Mouse (Mus musculus) cerebellum, postnatal 36 days (tissue): ENCODE measurements around the gene Fam24b.

Experiments
- DNase-seq, 2 experiments: peaks; one replicate each; pipeline ENCODE4 v3.0.0; 2021 to 2022; ENCODE audit warnings: mixed read lengths in 2 of 2

The Fam24b gene

DNA sequence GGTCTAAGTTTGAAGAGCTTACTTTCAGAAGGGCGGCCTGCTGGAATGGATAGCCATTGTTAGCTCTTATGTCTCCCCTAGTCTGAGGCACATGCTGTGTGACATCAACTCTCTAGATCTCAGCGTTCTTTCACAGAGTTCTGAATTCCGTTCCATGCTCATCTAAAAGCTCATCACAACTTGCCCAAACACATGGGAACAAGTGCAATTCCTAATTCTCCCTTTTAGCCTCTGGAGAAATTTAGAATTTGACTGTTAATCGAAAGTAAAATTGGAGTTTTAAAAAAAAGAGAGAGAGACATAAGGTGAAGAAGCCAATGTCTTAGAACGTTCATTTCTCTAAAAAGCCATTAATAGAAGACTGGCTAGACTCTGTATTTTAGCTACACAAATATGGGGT lies at the start of gene Fam24b:
Fam24b (minus strand) TSS at position 101 of the 400 bp plus-strand sequence.
- no peak for DNase-seq

DNA sequence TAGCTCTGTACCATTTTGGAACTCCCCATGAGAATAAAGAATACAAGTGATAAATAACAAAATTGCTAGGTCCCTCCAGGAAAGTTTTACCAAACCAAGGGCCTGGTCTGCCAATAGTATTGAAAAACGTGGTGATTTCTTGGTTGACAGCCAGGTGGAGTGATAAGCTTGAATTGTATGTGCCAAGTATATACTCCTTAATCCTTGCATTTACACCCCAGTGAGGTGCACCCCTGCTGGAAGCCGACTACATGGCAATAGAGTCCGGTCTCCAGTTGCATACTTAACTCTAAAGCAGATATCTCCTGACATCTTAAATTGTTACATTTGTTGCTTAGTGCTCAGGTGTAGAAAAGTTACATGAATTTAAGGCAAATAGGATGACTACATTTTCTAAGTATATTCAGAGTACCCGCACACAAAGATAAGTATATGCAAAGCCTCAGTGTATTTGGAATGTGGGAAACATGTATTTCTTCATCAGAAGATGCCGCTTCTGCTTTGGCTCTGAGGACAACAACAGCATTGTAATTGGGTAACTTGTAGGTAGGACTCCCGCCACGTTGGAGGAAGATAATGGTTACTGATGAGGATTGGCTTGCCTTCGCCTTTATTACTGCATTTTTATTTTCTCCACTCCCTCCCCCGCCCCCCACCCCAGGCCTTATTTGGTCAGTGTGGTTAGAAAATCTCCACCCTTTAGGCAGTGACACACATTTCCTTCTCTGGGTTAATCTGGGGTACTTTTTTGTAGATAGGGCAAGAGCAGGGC lies 42.8 kb upstream of the Fam24b start:
- no peak for DNase-seq

DNA sequence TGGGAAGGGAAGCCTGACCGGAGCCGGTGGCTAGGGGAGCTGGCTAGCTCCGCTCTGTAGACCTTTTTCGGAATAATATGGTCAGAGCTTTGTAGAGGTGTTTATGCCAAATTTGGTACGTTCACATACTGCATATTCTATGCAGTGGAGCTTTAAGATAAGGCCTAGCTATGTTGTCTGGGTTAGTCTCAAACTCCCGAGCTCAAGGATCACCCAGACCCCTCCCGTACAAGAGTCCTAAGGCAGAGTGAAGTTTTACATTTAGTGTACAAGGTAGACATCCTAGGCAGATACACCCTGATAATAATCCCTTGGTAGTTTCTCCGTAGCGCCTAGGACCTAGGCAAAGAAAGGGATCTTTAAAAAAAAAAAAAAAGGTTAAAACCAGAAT lies 42.1 kb upstream of the Fam24b start:
- no peak for DNase-seq

DNA sequence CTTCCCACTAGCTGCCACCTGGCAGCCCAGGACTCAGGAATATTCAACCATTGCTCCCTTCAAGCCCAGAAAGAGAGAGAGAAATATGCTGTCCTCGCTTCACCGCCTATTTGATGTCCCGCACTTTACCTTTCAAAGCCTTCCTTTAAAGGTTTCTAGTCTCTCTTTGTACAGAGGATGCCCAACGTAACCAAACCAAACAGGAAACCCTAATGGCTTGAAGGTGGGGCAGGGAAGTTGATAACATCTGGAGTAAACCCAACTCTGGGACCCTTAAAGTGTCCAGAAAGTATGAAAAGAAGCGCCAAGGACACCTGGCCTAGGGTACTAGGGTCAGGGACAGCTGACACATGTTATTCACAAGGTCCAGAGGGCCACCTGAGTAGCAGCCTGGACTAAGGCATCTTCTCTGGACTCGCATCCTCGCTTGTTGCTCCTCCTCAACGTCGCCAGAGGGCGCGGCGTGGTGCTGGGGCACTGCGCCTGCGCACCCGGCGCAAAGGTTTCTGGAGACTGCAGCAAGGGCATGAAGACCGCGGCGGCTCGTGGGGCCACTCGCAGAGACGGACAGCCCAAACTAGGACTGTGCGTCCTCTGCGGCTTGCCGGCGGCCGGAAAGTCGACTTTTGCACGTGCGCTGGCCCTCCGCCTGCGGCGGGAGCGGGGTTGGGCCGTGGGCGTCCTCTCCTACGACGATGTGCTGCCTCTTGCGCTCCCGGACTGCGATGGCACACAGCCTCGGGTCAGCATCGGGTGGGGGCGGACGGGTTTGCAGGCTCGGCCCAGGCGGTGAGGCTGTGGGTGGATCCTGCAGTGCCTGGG lies 41.5 kb upstream of the Fam24b start, which contains the start of gene Pstk:
Pstk (plus strand) TSS at position 494 of the 822 bp plus-strand sequence.
- DNase-seq, result peak; percentile 92 to 94

DNA sequence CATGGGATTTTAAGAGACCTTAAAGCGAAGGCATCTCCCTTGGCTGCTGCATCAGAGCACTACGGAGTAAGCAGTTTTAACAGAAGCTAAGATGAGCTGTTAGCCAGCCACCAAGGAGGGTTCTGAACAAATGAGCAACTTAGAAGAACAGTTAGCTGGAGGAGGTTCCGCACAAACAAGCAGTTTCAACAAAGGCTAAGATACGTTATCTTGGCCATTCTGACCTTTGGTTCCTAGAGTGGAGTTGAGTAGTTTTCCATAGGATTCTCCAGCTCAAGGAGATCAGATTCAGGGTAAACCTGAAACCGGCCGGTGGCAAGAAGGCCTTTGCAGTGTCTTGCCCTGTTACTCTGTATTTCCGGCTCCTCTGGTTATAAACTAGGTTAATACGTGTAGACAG lies 34.8 kb upstream of the Fam24b start:
- DNase-seq, result no peak

DNA sequence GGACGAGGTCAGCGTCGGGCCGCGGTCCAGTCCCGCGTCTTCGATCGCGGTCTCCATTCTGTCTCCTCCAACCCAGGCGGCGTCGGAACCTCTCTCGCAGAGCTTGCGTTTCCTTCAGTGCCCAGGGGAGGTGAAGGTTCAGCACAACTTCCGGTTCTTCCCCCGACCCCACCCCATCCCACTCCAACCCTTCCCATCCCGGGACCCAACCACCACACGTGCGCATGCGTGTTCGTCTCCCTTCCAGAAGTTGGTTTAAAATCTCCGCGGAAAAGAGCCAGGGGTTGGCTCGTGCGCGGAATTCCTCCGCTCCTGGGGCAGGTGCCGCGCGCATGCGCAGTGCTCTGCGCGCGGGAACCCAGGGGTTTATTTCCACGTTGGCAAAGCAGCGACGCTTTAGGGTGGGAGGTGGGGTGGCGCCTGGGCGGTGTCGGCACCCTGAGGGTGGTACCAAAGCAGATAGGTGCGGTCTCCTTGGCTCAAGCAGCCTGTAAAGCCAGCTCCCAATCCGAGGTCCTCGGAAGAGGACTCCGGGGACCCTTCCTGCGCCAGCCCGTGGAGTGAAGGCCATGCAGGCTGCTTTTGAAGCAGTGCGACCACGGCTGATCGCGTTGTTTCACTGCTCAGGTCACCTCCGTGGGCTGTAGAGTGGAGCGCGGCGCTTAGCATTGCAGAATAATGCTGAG lies 33.4 kb upstream of the Fam24b start, which contains the start of gene 2310057M21Rik:
2310057M21Rik (minus strand) TSS at position 145 of the 686 bp plus-strand sequence.
- peak; percentile 94 to 95 for DNase-seq

DNA sequence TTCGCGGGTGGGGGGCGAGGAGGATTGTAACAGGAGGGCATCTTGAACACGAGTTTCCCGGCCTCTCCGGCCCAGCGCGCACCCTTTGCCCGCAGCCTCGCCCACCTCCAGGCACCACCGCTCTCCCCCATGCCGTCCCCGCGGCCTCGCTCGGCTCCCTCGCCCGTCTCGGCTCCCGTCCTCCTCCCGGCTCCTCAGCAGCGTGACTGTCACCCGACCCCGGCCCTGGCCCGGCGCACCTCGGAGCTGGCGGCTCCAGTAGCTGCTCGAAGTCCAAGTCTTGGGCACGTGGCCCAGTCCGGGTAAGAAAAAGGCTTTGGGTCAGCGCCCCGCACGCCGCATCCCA lies 32.9 kb upstream of the Fam24b start:
- no peak for DNase-seq

DNA sequence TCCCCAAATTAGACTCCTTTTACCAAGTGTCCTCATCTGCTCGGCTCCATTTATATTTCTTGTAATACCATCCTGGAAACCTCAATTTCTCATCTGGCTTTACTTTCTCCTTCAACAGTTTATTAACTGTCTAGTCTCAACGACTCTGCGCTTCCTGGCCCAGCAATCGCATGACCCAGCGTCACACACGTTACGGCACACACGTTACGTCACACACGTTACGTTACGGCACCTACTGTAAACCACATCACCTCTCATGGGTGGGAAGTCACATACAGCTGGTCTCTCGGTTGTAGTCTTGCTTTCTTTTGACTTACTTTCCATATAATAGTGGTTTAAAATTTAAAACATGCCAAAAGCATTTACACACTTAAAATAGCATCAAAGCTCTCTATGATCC lies 26.8 kb upstream of the Fam24b start:
- no peak for DNase-seq

DNA sequence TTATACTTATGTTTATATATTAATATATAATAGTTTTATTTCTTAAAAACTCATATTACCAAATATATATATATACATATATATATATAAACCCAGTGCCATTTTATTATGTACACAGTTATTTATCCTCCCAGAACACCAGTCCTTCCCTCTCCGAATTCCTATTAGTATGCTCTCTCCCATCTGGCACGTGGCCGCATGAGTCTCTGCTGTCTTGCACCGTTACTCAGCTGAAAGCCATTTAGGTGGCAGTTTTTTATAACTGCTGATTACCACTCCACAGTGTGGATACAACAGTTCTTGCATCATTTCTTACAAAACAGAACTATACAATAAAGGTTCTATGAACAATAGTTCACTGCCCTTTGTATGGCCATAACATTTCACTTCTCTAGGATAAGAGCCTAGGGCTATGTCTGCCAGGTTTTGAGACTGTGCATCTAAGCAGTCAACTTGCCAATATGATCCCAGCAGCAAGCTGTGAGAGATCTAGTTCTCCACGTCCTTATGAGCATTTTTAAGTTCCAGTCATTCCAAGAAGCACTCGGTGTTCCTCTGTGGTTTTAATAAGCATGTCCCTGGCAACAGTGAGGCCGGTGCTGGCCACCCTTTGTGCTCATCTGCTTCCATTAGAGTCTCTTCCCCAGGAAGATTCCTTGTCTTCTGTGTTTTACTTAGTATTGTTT lies 16.7 kb upstream of the Fam24b start:
- peak in 1 of 2 experiments; percentile 18 for DNase-seq

DNA sequence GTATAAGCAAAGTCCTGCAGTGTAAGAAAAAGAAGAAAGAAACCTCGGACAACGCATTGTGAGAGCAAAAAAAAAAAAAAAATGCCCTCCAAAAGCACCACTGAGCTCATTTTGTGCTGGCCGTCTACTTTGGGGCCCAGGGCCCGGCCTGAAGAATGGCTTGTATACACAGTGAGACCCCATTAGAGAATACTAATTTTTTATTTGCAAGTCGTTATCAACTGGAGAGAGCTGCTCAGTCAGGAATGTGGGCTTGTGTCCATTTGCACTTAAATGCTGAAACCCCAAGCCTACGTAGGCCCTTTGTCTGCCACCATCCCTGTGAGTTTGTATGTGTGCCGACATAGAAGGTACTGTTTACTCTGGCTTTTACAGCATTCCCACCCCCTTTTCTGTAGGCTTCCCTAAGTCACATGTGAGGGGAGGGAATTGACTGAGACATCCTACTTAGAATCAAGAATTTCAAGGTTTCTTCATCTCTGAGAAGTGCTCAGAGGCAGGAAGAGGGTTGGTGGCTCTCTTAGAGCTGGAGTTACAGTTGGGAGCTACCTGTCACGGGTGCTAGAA lies 8.3 kb upstream of the Fam24b start:
- no peak for DNase-seq

DNA sequence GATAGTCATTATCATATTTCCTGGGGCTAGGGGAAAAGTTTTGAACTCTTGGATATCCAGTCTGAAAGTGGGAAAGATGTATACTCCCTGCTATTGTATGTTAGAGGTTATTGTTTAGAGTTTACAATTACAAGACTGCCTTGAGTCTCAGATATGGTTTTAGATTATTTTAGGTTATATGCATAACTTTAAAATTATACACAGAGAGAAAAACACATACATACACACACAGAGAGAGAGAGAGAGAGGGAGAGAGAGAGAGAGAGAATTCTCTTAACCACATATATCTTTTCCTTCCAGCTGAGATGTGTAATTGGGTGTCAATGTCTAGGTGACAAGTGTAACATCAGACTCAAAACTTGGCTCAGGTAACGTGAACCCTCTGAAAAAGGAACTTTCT lies 4.2 kb upstream of the Fam24b start, which contains the start of gene Fam24a:
Fam24a (plus strand) TSS at position 301 of the 400 bp plus-strand sequence.
- DNase-seq, result no peak

DNA sequence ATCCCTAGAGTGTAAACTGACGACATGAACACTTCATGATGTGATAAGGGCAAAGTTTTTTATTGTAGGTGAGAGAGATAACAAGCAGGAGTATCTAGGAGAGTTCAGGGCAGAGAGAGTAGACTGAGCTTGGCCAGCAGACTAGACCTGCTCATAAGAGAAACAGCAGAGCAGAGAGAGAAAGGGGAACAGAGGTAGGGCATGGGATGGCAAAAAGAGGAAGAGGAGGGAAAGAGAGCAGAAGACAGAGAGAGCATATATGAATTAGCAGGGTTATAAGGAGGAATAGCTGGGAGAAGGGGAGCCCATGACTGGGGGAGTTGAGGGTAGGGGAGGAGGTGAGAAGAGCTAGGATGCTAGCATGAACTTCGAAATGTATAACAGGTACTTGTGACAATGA lies 2.4 kb upstream of the Fam24b start:
- no peak for DNase-seq

DNA sequence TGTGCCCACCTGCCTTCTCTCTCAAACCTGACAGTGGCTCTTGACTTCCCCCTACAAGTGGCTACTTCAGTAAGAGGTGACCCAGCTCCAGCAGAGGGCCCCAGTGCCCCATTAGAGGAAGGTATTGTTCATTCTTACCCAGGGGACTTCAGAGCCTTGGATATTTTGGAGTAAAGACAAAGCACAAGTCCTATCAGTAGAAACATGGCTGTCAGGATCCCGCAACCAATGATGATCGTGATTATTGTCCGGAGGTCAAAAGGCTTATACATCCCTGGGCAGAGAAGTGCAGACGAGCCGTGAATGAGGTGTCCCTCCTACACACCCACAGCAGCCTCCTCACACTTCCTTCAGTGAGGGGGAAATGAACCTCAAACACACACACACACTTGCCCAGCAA lies 2.3 kb downstream of the Fam24b start:
- no peak for DNase-seq

DNA sequence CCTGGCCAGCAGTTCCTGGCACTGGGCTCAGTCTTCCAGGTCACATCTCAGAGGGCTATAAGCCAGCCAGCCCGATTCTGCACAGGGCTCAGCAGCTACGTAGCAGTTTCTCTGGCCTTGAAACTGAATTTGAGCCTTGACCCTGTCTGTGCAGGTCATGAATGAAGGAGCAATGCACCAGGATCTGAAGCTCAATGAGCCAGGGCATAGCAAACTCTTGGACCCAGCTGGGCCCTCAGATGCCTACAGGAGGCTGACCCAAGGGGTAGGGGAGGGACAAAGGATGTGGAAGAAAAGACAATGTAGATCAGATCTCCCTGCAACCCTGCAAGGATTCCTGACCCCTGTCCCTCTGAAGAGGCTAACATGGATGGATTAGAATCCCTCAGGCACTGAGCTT lies 7.1 kb downstream of the Fam24b start, which contains the start of gene Cuzd1:
Cuzd1 (minus strand) TSS at position 101 of the 400 bp plus-strand sequence.
- no peak for DNase-seq

DNA sequence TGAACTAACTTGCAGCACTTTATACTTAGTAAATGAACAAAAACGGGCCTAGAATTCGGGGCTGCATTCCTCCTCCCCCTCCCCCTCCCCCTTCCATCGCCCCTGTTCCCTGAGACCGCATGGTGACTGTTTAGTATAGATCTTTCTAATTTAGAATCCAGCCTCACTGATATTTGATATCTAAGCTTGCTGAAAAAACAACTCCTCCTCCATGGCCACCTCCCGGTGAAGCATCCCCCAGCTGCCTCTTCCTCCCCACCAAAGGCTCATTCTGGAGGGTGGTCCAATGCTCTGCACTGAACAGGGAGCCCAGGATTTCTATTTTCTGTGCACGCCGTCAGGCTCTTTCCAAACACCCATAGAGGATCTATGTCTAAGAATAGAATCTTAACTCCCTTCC lies 11.0 kb downstream of the Fam24b start:
- no peak for DNase-seq

DNA sequence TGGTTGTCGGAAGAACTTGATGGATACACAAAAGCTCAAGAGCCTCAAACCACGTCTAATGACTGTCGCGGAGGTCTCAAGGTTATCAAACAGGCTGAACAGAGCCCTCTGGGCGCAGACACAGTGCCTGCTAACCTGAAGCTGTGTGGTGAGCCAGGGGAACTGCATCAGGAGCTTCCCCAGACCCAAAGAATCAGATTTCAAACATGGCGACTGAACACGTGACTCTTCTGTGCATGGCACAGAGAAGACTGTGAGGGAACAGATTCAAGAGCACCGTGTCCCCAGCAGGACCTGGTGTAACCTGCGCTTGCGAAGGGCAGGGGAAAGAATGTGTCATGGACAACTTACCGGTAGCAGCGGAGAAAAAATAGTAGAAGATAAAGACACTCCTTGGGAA lies 11.7 kb downstream of the Fam24b start:
- DNase-seq, result no peak

DNA sequence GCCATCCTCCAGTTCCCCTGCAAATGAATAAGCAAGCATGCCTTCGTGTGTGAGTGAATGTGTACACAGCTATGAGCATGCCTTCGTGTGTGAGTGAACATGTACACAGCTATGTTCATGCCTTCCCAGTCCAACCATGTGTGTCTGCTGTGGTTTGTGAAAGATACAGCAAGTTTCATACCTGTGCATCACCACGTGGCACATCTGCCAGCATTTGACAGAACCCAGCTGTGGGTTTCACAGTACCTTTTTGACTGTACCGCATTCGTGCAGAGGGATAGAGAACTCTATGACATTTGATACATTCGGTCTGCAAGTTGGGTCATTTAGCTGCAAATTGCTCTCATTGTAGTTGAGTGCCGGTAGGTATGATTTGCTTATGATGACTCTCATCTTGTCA lies 14.8 kb downstream of the Fam24b start:
- no peak for DNase-seq

DNA sequence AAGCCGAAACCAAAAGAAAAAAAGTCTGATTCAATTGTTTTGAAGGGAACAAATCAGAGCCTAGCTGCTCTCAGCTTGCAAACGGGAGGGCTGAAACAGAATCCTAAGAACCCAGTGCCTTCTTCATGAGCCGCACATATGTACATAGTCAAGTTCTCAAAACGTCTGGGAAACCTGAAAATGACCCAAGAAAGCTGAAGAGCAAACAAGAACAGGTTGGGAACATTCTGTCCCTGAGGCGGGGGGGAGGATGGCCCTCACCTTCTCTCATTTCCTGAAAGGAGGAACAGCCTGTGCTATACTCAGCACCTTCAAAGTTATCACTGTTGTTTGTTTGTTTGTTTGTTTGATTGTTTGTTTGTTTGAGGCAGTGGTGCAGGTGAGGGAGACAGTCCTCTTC lies 22.6 kb downstream of the Fam24b start:
- DNase-seq, result no peak

DNA sequence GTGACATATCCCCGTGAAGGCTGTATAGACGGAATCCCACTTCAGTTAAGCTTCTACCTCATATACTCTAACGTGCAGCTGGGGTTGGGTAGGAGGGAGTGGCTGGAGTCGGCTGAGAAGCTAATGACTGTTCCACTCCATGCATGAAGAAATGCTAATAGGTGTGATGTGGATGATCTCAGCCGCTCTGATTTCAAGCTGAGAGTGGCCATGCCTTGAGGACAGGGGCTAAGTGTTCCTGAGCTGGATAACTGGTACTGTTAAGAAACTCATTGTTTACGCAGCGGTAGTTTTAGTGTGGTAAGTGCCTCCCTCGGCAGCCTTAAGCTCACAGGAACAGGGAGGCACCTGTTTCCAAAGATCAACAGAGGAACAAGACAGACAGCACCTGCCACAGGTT lies 26.0 kb downstream of the Fam24b start:
- no peak for DNase-seq

DNA sequence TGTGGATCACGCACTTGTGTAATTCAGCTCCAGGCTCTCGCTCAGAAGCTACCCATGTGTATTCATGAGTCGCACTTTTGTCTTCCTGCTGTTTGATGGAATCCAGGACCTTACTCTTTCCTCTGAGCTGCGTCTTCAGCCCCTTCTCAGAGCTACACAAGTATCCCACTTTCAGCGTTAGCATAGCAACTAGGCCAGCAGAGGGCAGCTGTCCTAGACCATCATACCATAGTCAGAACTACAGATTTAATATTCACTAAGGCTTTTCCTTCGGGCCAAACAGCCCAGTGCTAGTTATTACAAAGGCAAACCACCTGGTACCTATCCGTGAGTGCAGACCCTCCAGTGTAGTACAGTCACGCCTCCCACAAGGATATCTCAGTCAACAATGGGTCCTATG lies 32.2 kb downstream of the Fam24b start:
- no peak for DNase-seq
